Mouse (Mus musculus) embryo, embryonic 11.5 days (tissue): ENCODE results near the gene Kcns1.
"Not testable (repeated sequence)": the region's sequence is repeated elsewhere in the genome, so short reads cannot be mapped to it uniquely, and the experiment has no call there.

ENCODE experiments used
- DNase-seq: peaks from one replicate; pipeline ENCODE4 v3.0.0-alpha.2; 2012; ENCODE audit warnings: low read depth, low spot score

The Kcns1 gene

GRCm38 (mm10) chr2:164170902-164171301 is at the start of gene Kcns1:
TSS of gene Kcns1 (minus strand) at chr2:164171113.
- no peak for DNase-seq

GRCm38 (mm10) chr2:164219295-164219694 is 48.4 kb upstream of the Kcns1 start:
- DNase-seq, result no peak

GRCm38 (mm10) chr2:164212711-164213110 is 41.8 kb upstream of the Kcns1 start:
- DNase-seq, result no peak

GRCm38 (mm10) chr2:164210892-164211291 is 40.0 kb upstream of the Kcns1 start:
- DNase-seq, result no peak

- DNase-seq, result no peak
These were observed 35.8 kb upstream of the Kcns1 start for GRCm38 (mm10) chr2:164206676-164207075.

- not testable (repeated sequence) for DNase-seq
These were observed 35.1 kb upstream of the Kcns1 start for GRCm38 (mm10) chr2:164206011-164206410.

GRCm38 (mm10) chr2:164199626-164200327 is 28.9 kb upstream of the Kcns1 start, which contains the start of gene Wfdc15a:
TSS of gene Wfdc15a (minus strand) at chr2:164200130.
- DNase-seq, result no peak

- no peak for DNase-seq
These were observed 25.7 kb upstream of the Kcns1 start for GRCm38 (mm10) chr2:164196700-164196990.

GRCm38 (mm10) chr2:164195971-164196699 is 25.2 kb upstream of the Kcns1 start:
- no peak for DNase-seq

GRCm38 (mm10) chr2:164194959-164195630 is 24.2 kb upstream of the Kcns1 start:
- DNase-seq, result no peak

GRCm38 (mm10) chr2:164192279-164192678 is 21.4 kb upstream of the Kcns1 start:
- no peak for DNase-seq

GRCm38 (mm10) chr2:164190576-164190975 is 19.7 kb upstream of the Kcns1 start, which contains the start of gene Wfdc12:
TSS of gene Wfdc12 (minus strand) at chr2:164190608.
- no peak for DNase-seq

GRCm38 (mm10) chr2:164188722-164189121 is 17.8 kb upstream of the Kcns1 start:
- DNase-seq, result no peak

GRCm38 (mm10) chr2:164184145-164184719 is 13.3 kb upstream of the Kcns1 start:
- DNase-seq, result no peak

GRCm38 (mm10) chr2:164183340-164183739 is 12.4 kb upstream of the Kcns1 start:
- DNase-seq, result no peak

- DNase-seq, result no peak
These were observed 11.9 kb upstream of the Kcns1 start, which contains the start of gene Wfdc5 for GRCm38 (mm10) chr2:164182692-164183255. TSS of gene Wfdc5 (minus strand) at chr2:164182742.

GRCm38 (mm10) chr2:164180770-164181169 is 9.9 kb upstream of the Kcns1 start:
- DNase-seq, result no peak

- DNase-seq, result no peak
These were observed 9.2 kb upstream of the Kcns1 start for GRCm38 (mm10) chr2:164180124-164180523.

GRCm38 (mm10) chr2:164177831-164178230 is 6.9 kb upstream of the Kcns1 start:
- DNase-seq, result no peak

- no peak for DNase-seq
These were observed 4.9 kb upstream of the Kcns1 start for GRCm38 (mm10) chr2:164175850-164176249.

GRCm38 (mm10) chr2:164174649-164175395 is 3.9 kb upstream of the Kcns1 start:
- no peak for DNase-seq
